Mouse (Mus musculus): ENCODE measurements around the gene Ugdh. TPM values are rescaled to one million over a fixed set of nuclear protein-coding genes. Genes with fewer than 3 reads are reported as not detected.
A peak's percentile ranks its signal among the peaks of the same experiment; 100 is the strongest.

Ugdh gene
- total RNA-seq, 1 experiment, result 15.8 TPM

GRCm38 (mm10) chr5:65428321-65428720, 7.4 kb downstream of the Ugdh start:
- no peak for DNase-seq (ENCODE audit: low read depth, low spot score)
- Histone ChIP-seq H3K27ac (ENCODE audit: insufficient read depth, low read depth, low read length, poor library complexity, severe bottlenecking) (peak overlapping the region; percentile 58; the same call in 1 of the 2 replicates), H3K9ac (ENCODE audit: insufficient read depth, low read depth, low read length, poor library complexity, severe bottlenecking) (peak overlapping the region; percentile 53), H3K36me3 (ENCODE audit: control insufficient read depth, insufficient read depth, low read length, poor library complexity, severe bottlenecking) (no peaks in the 10 kb centered on the region; the same call in 1 of the 2 replicates), H3K4me1 (ENCODE audit: control insufficient read depth in 2 of 2, insufficient read depth in 2 of 2, low read length in 2 of 2, poor library complexity in 1 of 2) (peaks cover 0 to 5% of the 10 kb centered on the region in 2 experiments; a peak in 1 of 4 replicates), H3K9me3 (ENCODE audit: control insufficient read depth, insufficient read depth, low read depth, low read length) (no peaks in the 10 kb centered on the region), H3K4me3 (ENCODE audit: insufficient read depth in 1 of 2, low read depth in 1 of 2, low read length in 2 of 2, poor library complexity in 1 of 2, severe bottlenecking in 1 of 2) (0 out of 4 replicates have a peak overlapping the region, but pooled peaks of 1 of the 2 experiments have one; percentile 3)
- in situ Hi-C loops (cut with MboI; ENCODE audit: low sequenced_read_pairs in 2 of 2, unreplicated experiment in 2 of 2), result no loop called here
- TF ChIP-seq HCFC1 (IDR thresholded peaks at IDR 0.05; ENCODE audit: borderline replicate concordance, insufficient read depth, low read length) (no peak), ZC3H11A (IDR thresholded peaks at IDR 0.05; ENCODE audit: borderline replicate concordance, low read depth, low read length) (no peak), CHD2 (IDR thresholded peaks at IDR 0.05; ENCODE audit: low read depth, low read length) (no peak), MAFK (IDR thresholded peaks at IDR 0.05; ENCODE audit: insufficient read depth, low read depth, low read length) (peak; percentile 84), ZNF384 (IDR thresholded peaks at IDR 0.05; ENCODE audit: low read depth, low read length) (no peak)

GRCm38 (mm10) chr5:65425251-65425650, 10.5 kb downstream of the Ugdh start:
- Histone ChIP-seq H3K27ac (ENCODE audit: insufficient read depth, low read depth, low read length, poor library complexity, severe bottlenecking) (no peak overlapping the region), H3K4me3 (ENCODE audit: insufficient read depth in 1 of 2, low read depth in 1 of 2, low read length in 2 of 2, poor library complexity in 1 of 2, severe bottlenecking in 1 of 2) (no peak overlapping the region), H3K9me3 (ENCODE audit: control insufficient read depth, insufficient read depth, low read depth, low read length) (no peaks in the 10 kb centered on the region), H3K9ac (ENCODE audit: insufficient read depth, low read depth, low read length, poor library complexity, severe bottlenecking) (no peak overlapping the region), H3K4me1 (ENCODE audit: control insufficient read depth in 2 of 2, insufficient read depth in 2 of 2, low read length in 2 of 2, poor library complexity in 1 of 2) (peaks cover 0 to 5% of the 10 kb centered on the region in 2 experiments; a peak in 1 of 4 replicates), H3K36me3 (ENCODE audit: control insufficient read depth, insufficient read depth, low read length, poor library complexity, severe bottlenecking) (peaks cover 3% of the 10 kb centered on the region; the same call in 1 of the 2 replicates)
- TF ChIP-seq MAFK (IDR thresholded peaks at IDR 0.05; ENCODE audit: insufficient read depth, low read depth, low read length), result no peak
- TF ChIP-seq ZC3H11A (IDR thresholded peaks at IDR 0.05; ENCODE audit: borderline replicate concordance, low read depth, low read length), result no peak
- TF ChIP-seq HCFC1 (IDR thresholded peaks at IDR 0.05; ENCODE audit: borderline replicate concordance, insufficient read depth, low read length), result no peak
- TF ChIP-seq CHD2 (IDR thresholded peaks at IDR 0.05; ENCODE audit: low read depth, low read length), result no peak
- TF ChIP-seq ZNF384 (IDR thresholded peaks at IDR 0.05; ENCODE audit: low read depth, low read length), result no peak
- DNase-seq (ENCODE audit: low read depth, low spot score), result no peak
- in situ Hi-C loops (cut with MboI; ENCODE audit: low sequenced_read_pairs in 2 of 2, unreplicated experiment in 2 of 2), result no loop called here

GRCm38 (mm10) chr5:65424215-65424614, 11.5 kb downstream of the Ugdh start:
- no peak overlapping the region for H3K9ac ChIP-seq (ENCODE audit: insufficient read depth, low read depth, low read length, poor library complexity, severe bottlenecking)
- peaks cover 0 to 3% of the 10 kb centered on the region in 2 experiments; a peak in 1 of 4 replicates for H3K4me1 ChIP-seq (ENCODE audit: control insufficient read depth in 2 of 2, insufficient read depth in 2 of 2, low read length in 2 of 2, poor library complexity in 1 of 2)
- H3K27ac ChIP-seq (ENCODE audit: insufficient read depth, low read depth, low read length, poor library complexity, severe bottlenecking), result no peak overlapping the region
- H3K4me3 ChIP-seq (ENCODE audit: insufficient read depth in 1 of 2, low read depth in 1 of 2, low read length in 2 of 2, poor library complexity in 1 of 2, severe bottlenecking in 1 of 2), result no peak overlapping the region
- no peak for DNase-seq (ENCODE audit: low read depth, low spot score)
- TF ChIP-seq CHD2 (IDR thresholded peaks at IDR 0.05; ENCODE audit: low read depth, low read length), result no peak
- no peak for TF ChIP-seq ZNF384 (IDR thresholded peaks at IDR 0.05; ENCODE audit: low read depth, low read length)
- TF ChIP-seq ZC3H11A (IDR thresholded peaks at IDR 0.05; ENCODE audit: borderline replicate concordance, low read depth, low read length), result no peak
- TF ChIP-seq MAFK (IDR thresholded peaks at IDR 0.05; ENCODE audit: insufficient read depth, low read depth, low read length), result no peak
- TF ChIP-seq HCFC1 (IDR thresholded peaks at IDR 0.05; ENCODE audit: borderline replicate concordance, insufficient read depth, low read length), result no peak
- peaks cover 3% of the 10 kb centered on the region; the same call in 1 of the 2 replicates for H3K36me3 ChIP-seq (ENCODE audit: control insufficient read depth, insufficient read depth, low read length, poor library complexity, severe bottlenecking)
- in situ Hi-C loops (cut with MboI; ENCODE audit: low sequenced_read_pairs in 2 of 2, unreplicated experiment in 2 of 2), result no loop called here
- no peaks in the 10 kb centered on the region for H3K9me3 ChIP-seq (ENCODE audit: control insufficient read depth, insufficient read depth, low read depth, low read length)

GRCm38 (mm10) chr5:65422803-65423202, 12.9 kb downstream of the Ugdh start:
- in situ Hi-C loops (cut with MboI; ENCODE audit: low sequenced_read_pairs in 2 of 2, unreplicated experiment in 2 of 2), result no loop called here
- DNase-seq (ENCODE audit: low read depth, low spot score), result no peak
- H3K4me3 ChIP-seq (ENCODE audit: insufficient read depth in 1 of 2, low read depth in 1 of 2, low read length in 2 of 2, poor library complexity in 1 of 2, severe bottlenecking in 1 of 2), result no peak overlapping the region
- H3K4me1 ChIP-seq (ENCODE audit: control insufficient read depth in 2 of 2, insufficient read depth in 2 of 2, low read length in 2 of 2, poor library complexity in 1 of 2), result no peaks in the 10 kb centered on the region
- H3K27ac ChIP-seq (ENCODE audit: insufficient read depth, low read depth, low read length, poor library complexity, severe bottlenecking), result no peak overlapping the region
- H3K9ac ChIP-seq (ENCODE audit: insufficient read depth, low read depth, low read length, poor library complexity, severe bottlenecking), result no peak overlapping the region
- no peak for TF ChIP-seq ZC3H11A (IDR thresholded peaks at IDR 0.05; ENCODE audit: borderline replicate concordance, low read depth, low read length)
- no peak for TF ChIP-seq HCFC1 (IDR thresholded peaks at IDR 0.05; ENCODE audit: borderline replicate concordance, insufficient read depth, low read length)
- no peak for TF ChIP-seq ZNF384 (IDR thresholded peaks at IDR 0.05; ENCODE audit: low read depth, low read length)
- TF ChIP-seq CHD2 (IDR thresholded peaks at IDR 0.05; ENCODE audit: low read depth, low read length), result no peak
- no peak for TF ChIP-seq MAFK (IDR thresholded peaks at IDR 0.05; ENCODE audit: insufficient read depth, low read depth, low read length)
- H3K9me3 ChIP-seq (ENCODE audit: control insufficient read depth, insufficient read depth, low read depth, low read length), result no peaks in the 10 kb centered on the region
- peaks cover 3% of the 10 kb centered on the region; the same call in 1 of the 2 replicates for H3K36me3 ChIP-seq (ENCODE audit: control insufficient read depth, insufficient read depth, low read length, poor library complexity, severe bottlenecking)

All from ES-E14 (cell line).